Mouse (Mus musculus): ENCODE data around the gene Atad1.
"Not testable (repeated sequence)": the region's sequence is repeated elsewhere in the genome, so short reads cannot be mapped to it uniquely, and the experiment has no call there.

DNA sequence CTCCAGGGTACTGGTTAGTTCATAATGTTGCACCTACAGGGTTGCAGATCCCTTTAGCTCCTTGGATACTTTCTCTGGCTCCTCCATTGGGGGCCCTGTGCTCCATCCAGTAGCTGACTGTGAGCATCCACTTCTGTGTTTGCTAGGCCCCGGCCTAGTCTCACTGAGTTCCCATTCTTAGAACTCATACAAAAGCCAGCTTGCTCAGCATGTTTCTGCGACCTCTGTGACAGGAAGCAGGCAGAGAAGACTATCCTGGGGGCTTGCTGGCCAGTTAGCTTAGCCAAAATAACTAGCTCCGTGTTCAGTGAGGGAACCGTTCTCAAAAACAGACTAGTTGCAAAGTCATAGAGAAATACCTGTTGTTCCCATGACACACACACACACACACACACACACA lies 47.8 kb upstream of the Atad1 start:
- TF ChIP-seq CTCF (IDR thresholded peaks at IDR 0.05; ENCODE audit: low read depth, low read length); POLR2A (IDR thresholded peaks at IDR 0.05; ENCODE audit: insufficient read depth, low read length): not testable (repeated sequence)
